Mouse (Mus musculus) myocyte (in vitro differentiated cells): ENCODE measurements around the gene Gm45808.

Source experiments
- CEBPB ChIP-seq: IDR thresholded peaks from 2 replicates; pipeline ENCODE4 v1.6.1; 2011; ENCODE audit warnings: mild to moderate bottlenecking, moderate library complexity; ENCODE audit not compliant: poor library complexity, insufficient read depth, severe bottlenecking
- E2F4 ChIP-seq: IDR thresholded peaks from one replicate; pipeline ENCODE4 v1.6.1; 2011; ENCODE audit warnings: mild to moderate bottlenecking, control low read depth, moderate library complexity; ENCODE audit not compliant: insufficient read depth
- MAX ChIP-seq: IDR thresholded peaks from one replicate; pipeline ENCODE4 v1.6.1; 2011; ENCODE audit warnings: low read depth, mild to moderate bottlenecking, control low read depth
- MYOD1 ChIP-seq, 3 experiments: IDR thresholded peaks; one replicate each; pipeline ENCODE4 v1.6.1; 2011; ENCODE audit warnings: control low read depth in 2 of 3, low read depth in 2 of 3, mild to moderate bottlenecking in 2 of 3, moderate library complexity in 1 of 3; ENCODE audit not compliant: insufficient read length in 2 of 3, control insufficient read depth in 1 of 3
- MYOG ChIP-seq, 3 experiments: IDR thresholded peaks; one replicate each; pipeline ENCODE4 v1.6.1; 2011; ENCODE audit warnings: control low read depth in 2 of 3, low read depth in 2 of 3, mild to moderate bottlenecking in 2 of 3; ENCODE audit not compliant: insufficient read length in 2 of 3, control insufficient read depth in 1 of 3, insufficient read depth in 1 of 3
- POLR2A ChIP-seq: IDR thresholded peaks from one replicate; pipeline ENCODE4 v1.6.1; 2011; ENCODE audit warnings: low read depth, mild to moderate bottlenecking, control low read depth, moderate library complexity; ENCODE audit not compliant: insufficient read length
- POLR2AphosphoS2 ChIP-seq: IDR thresholded peaks from one replicate; pipeline ENCODE4 v1.6.1; 2011; ENCODE audit warnings: low read depth, control low read depth; ENCODE audit not compliant: insufficient read length
- REST ChIP-seq: IDR thresholded peaks from one replicate; pipeline ENCODE4 v1.6.1; 2011; ENCODE audit warnings: mild to moderate bottlenecking, control low read depth, moderate library complexity; ENCODE audit not compliant: insufficient read depth, insufficient read length
- SRF ChIP-seq: IDR thresholded peaks from one replicate; pipeline ENCODE4 v1.6.1; 2011; ENCODE audit warnings: low read depth; ENCODE audit not compliant: control insufficient read depth, insufficient read length
- TCF12 ChIP-seq: IDR thresholded peaks from one replicate; pipeline ENCODE4 v1.6.1; 2011; ENCODE audit warnings: mild to moderate bottlenecking, control low read depth; ENCODE audit not compliant: poor library complexity, insufficient read depth, severe bottlenecking
- USF1 ChIP-seq: IDR thresholded peaks from one replicate; pipeline ENCODE4 v1.6.1; 2011; ENCODE audit warnings: low read depth, mild to moderate bottlenecking, control low read depth, moderate library complexity

DNA sequence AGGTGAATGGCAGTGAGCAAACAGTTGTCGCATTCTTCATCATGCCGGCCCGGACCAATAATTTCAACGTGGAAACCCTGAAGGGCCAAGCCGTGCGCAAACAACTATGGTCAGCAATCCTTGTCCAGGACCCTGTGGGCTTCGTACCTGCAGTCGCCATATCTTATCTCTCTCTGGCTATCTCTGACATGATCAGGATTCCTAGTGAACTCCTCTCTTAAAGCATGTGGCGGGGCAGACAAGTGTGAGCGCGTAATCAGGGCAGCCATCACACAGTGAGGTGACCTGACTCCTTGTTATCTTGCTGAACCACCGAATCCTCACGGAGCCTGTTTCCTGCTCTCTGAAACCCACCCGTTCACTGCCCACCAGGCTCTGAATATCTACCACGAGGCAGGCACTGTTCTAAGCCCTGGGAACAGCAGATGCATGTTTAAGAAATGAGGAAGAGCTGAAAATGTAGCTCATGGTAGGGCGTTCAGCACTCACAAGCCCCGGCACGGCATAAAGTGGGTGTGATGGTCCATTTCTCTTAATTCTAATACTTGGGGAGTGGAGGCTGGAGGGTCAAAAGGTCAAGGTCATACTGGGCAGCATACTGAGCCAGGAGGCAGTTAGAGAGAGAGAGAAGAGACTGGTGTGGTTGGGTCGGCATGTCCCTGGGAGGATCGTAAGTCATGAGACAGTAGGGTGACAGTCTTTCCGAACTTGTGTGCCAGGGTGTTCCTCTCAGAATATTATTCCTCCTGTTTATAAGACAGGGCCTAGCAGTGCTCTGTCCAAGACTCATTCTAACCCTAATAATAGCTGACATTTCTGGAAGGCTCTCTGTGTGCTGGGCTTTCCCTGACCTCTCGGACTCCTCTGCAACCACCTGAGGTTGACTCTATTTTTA is 42.8 kb downstream of the Gm45808 start:
- TF ChIP-seq POLR2A = no peak
- no peak for TF ChIP-seq TCF12
- TF ChIP-seq USF1 = no peak
- no peak for TF ChIP-seq MAX
- no peak for TF ChIP-seq POLR2AphosphoS2
- TF ChIP-seq MYOG (IDR thresholded peaks at IDR 0.05; ENCODE audit: control insufficient read depth in 1 of 3, insufficient read depth in 1 of 3, insufficient read length in 2 of 3, low read depth in 2 of 3) = no peak
- no peak for TF ChIP-seq MYOD1 (IDR thresholded peaks at IDR 0.05; ENCODE audit: control insufficient read depth in 1 of 3, insufficient read length in 2 of 3, low read depth in 2 of 3)
- TF ChIP-seq SRF = no peak
- TF ChIP-seq E2F4 = no peak
- TF ChIP-seq CEBPB = no peak
- no peak for TF ChIP-seq REST
